Mouse (Mus musculus) lung, postnatal 0 days (tissue): ENCODE measurements around the gene Lgals7.

Source experiments
- CTCF ChIP-seq: IDR thresholded peaks from 2 replicates; pipeline ENCODE4 v1.5.1; 2016; ENCODE audit warnings: antibody characterized with exemption, mild to moderate bottlenecking
- EP300 ChIP-seq: IDR thresholded peaks from 2 replicates; pipeline ENCODE4 v1.6.1; 2016; ENCODE audit warnings: antibody characterized with exemption, mild to moderate bottlenecking, control low read depth

GRCm38 (mm10) chr7:28817524-28817923 lies 46.1 kb upstream of the Lgals7 start:
- no peak for TF ChIP-seq CTCF
- no peak for TF ChIP-seq EP300
